Mouse (Mus musculus): Measurements from ENCODE around the gene Rsph9. TPM values are rescaled to one million over a fixed set of nuclear protein-coding genes. Genes with fewer than 3 reads are reported as not detected.

The Rsph9 gene
- total and polyA plus RNA-seq, 2 experiments from 2014 or later, result 63.7 to 101 TPM

- DNase-seq, result no peak
- Histone ChIP-seq H3K4me2 (ENCODE audit: low read depth) (no peak overlapping the region), H3K36me3 (ENCODE audit: insufficient read depth) (peaks cover 69% of the 10 kb centered on the region), H3K27ac (ENCODE audit: low read depth, low read length) (no peak overlapping the region), H3K9ac (no peak overlapping the region), H3K4me3 (ENCODE audit: low read depth, low read length) (no peak overlapping the region), H3K27me3 (ENCODE audit: insufficient read depth, low read length) (no peaks in the 10 kb centered on the region), H3K9me3 (ENCODE audit: low read length) (no peaks in the 10 kb centered on the region), H3K4me1 (ENCODE audit: insufficient read depth) (no peaks in the 10 kb centered on the region)
- WGBS, result 84% methylated on average over 6 of the region's 6 CpGs
- ATAC-seq, result no peak
- TF ChIP-seq CTCF (IDR thresholded peaks at IDR 0.05; ENCODE audit: low read depth), result no peak
These were observed 16.1 kb downstream of the Rsph9 start for GRCm38 (mm10) chr17:46127814-46128493.

- Histone ChIP-seq H3K27ac (ENCODE audit: low read depth, low read length) (no peak overlapping the region), H3K4me2 (ENCODE audit: low read depth) (no peak overlapping the region), H3K9ac (no peak overlapping the region), H3K9me3 (ENCODE audit: low read length) (no peaks in the 10 kb centered on the region), H3K27me3 (ENCODE audit: insufficient read depth, low read length) (no peaks in the 10 kb centered on the region), H3K36me3 (ENCODE audit: insufficient read depth) (peaks cover 78% of the 10 kb centered on the region), H3K4me1 (ENCODE audit: insufficient read depth) (no peaks in the 10 kb centered on the region), H3K4me3 (ENCODE audit: low read depth, low read length) (no peak overlapping the region)
- 87% methylated on average over 6 of the region's 6 CpGs for WGBS
- TF ChIP-seq CTCF (IDR thresholded peaks at IDR 0.05; ENCODE audit: low read depth), result no peak
- DNase-seq (no peak), ATAC-seq (no peak)
These were observed 17.4 kb downstream of the Rsph9 start for GRCm38 (mm10) chr17:46126608-46127007.

GRCm38 (mm10) chr17:46123953-46124700 is 19.9 kb downstream of the Rsph9 start:
- no peak overlapping the region for H3K4me2 ChIP-seq (ENCODE audit: low read depth)
- WGBS, result 92% methylated on average over 12 of the region's 12 CpGs
- H3K9ac ChIP-seq, result no peak overlapping the region
- H3K4me3 ChIP-seq (ENCODE audit: low read depth, low read length), result no peak overlapping the region
- H3K9me3 ChIP-seq (ENCODE audit: low read length), result no peaks in the 10 kb centered on the region
- H3K4me1 ChIP-seq (ENCODE audit: insufficient read depth), result no peaks in the 10 kb centered on the region
- peaks cover 82% of the 10 kb centered on the region for H3K36me3 ChIP-seq (ENCODE audit: insufficient read depth)
- no peak for TF ChIP-seq CTCF (IDR thresholded peaks at IDR 0.05; ENCODE audit: low read depth)
- no peak overlapping the region for H3K27ac ChIP-seq (ENCODE audit: low read depth, low read length)
- no peaks in the 10 kb centered on the region for H3K27me3 ChIP-seq (ENCODE audit: insufficient read depth, low read length)
- DNase-seq (no peak), ATAC-seq (no peak)

- Histone ChIP-seq H3K4me2 (ENCODE audit: low read depth) (no peak overlapping the region), H3K9me3 (ENCODE audit: low read length) (no peaks in the 10 kb centered on the region), H3K27ac (ENCODE audit: low read depth, low read length) (no peak overlapping the region), H3K9ac (no peak overlapping the region), H3K36me3 (ENCODE audit: insufficient read depth) (peaks cover 82% of the 10 kb centered on the region), H3K4me3 (ENCODE audit: low read depth, low read length) (no peak overlapping the region), H3K4me1 (ENCODE audit: insufficient read depth) (no peaks in the 10 kb centered on the region), H3K27me3 (ENCODE audit: insufficient read depth, low read length) (no peaks in the 10 kb centered on the region)
- DNase-seq (no peak), ATAC-seq (no peak)
- no peak for TF ChIP-seq CTCF (IDR thresholded peaks at IDR 0.05; ENCODE audit: low read depth)
- 90% methylated on average over 4 of the region's 4 CpGs for WGBS
These were observed 20.7 kb downstream of the Rsph9 start for GRCm38 (mm10) chr17:46123285-46123684.

GRCm38 (mm10) chr17:46122791-46123190 is 21.2 kb downstream of the Rsph9 start:
- H3K9me3 ChIP-seq (ENCODE audit: low read length), result no peaks in the 10 kb centered on the region
- H3K27ac ChIP-seq (ENCODE audit: low read depth, low read length), result no peak overlapping the region
- H3K4me2 ChIP-seq (ENCODE audit: low read depth), result no peak overlapping the region
- WGBS, result 98% methylated on average over 4 of the region's 4 CpGs
- ATAC-seq (no peak), DNase-seq (no peak)
- H3K36me3 ChIP-seq (ENCODE audit: insufficient read depth), result peaks cover 82% of the 10 kb centered on the region
- no peak for TF ChIP-seq CTCF (IDR thresholded peaks at IDR 0.05; ENCODE audit: low read depth)
- H3K9ac ChIP-seq, result no peak overlapping the region
- H3K4me3 ChIP-seq (ENCODE audit: low read depth, low read length), result no peak overlapping the region
- H3K27me3 ChIP-seq (ENCODE audit: insufficient read depth, low read length), result no peaks in the 10 kb centered on the region
- no peaks in the 10 kb centered on the region for H3K4me1 ChIP-seq (ENCODE audit: insufficient read depth)

GRCm38 (mm10) chr17:46119641-46120040 is 24.4 kb downstream of the Rsph9 start:
- H3K27ac ChIP-seq (ENCODE audit: low read depth, low read length), result no peak overlapping the region
- ATAC-seq (no peak), DNase-seq (no peak)
- H3K27me3 ChIP-seq (ENCODE audit: insufficient read depth, low read length), result no peaks in the 10 kb centered on the region
- WGBS, result 93% methylated on average over 10 of the region's 10 CpGs
- H3K4me1 ChIP-seq (ENCODE audit: insufficient read depth), result no peaks in the 10 kb centered on the region
- H3K36me3 ChIP-seq (ENCODE audit: insufficient read depth), result peaks cover 56% of the 10 kb centered on the region
- no peak for TF ChIP-seq CTCF (IDR thresholded peaks at IDR 0.05; ENCODE audit: low read depth)
- H3K9me3 ChIP-seq (ENCODE audit: low read length), result no peaks in the 10 kb centered on the region
- H3K9ac ChIP-seq, result no peak overlapping the region
- H3K4me3 ChIP-seq (ENCODE audit: low read depth, low read length), result no peak overlapping the region
- H3K4me2 ChIP-seq (ENCODE audit: low read depth), result no peak overlapping the region

DNA sequence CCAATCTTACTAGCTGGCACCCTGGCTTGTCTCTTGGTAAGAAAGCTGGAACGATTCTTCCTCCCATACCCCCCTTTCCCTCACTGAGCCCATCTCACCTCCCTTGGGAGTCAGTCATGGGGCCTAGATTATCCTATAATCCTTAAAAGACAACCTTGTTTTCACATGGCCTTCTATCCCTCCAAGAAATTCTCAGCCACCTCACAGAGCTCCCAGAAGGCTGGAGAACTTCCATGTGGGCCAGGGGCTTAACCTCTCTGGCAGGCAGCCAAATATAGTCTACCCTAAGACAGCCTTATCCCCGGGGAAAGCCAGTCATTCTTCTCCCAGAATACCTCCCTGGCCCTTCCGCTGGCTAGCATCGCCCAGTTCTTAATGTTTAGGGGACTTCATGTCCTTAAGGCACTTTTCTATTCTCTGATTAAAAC is 25.6 kb downstream of the Rsph9 start:
- Histone ChIP-seq H3K9ac (no peak overlapping the region), H3K9me3 (ENCODE audit: low read length) (no peaks in the 10 kb centered on the region), H3K27me3 (ENCODE audit: insufficient read depth, low read length) (no peaks in the 10 kb centered on the region), H3K27ac (ENCODE audit: low read depth, low read length) (no peak overlapping the region), H3K4me3 (ENCODE audit: low read depth, low read length) (no peak overlapping the region), H3K4me2 (ENCODE audit: low read depth) (no peak overlapping the region), H3K4me1 (ENCODE audit: insufficient read depth) (no peaks in the 10 kb centered on the region), H3K36me3 (ENCODE audit: insufficient read depth) (peaks cover 46% of the 10 kb centered on the region)
- TF ChIP-seq CTCF (IDR thresholded peaks at IDR 0.05; ENCODE audit: low read depth), result no peak
- DNase-seq (no peak), ATAC-seq (no peak)
- WGBS, result 61% methylated on average over 4 of the region's 4 CpGs

All from forebrain, postnatal 0 days (tissue).